Mouse (Mus musculus): ENCODE data around the gene Iqce. TPM values are rescaled to one million over a fixed set of nuclear protein-coding genes. Genes with fewer than 3 reads are reported as not detected.

Gene Iqce
- polyA plus RNA-seq, 1 experiment from 2014 or later: 26.1 TPM

- H3K27ac ChIP-seq (ENCODE audit: low read depth, low read length): no peak overlapping the region
- H3K9ac ChIP-seq (replicated peaks; ENCODE audit: low read depth, low read length): no peak overlapping the region
- no peaks in the 10 kb centered on the region for H3K9me3 ChIP-seq (ENCODE audit: control insufficient read depth, low read length)
- WGBS: 84% methylated on average over 7 of the region's 7 CpGs
- ATAC-seq (ENCODE audit: low read depth): no peak
- peaks cover 5% of the 10 kb centered on the region; the same call in 1 of the 2 replicates for H3K4me1 ChIP-seq (ENCODE audit: control insufficient read depth, insufficient read depth, low read length)
- H3K4me2 ChIP-seq (ENCODE audit: low read depth, low read length): no peak overlapping the region
- peaks cover 26% of the 10 kb centered on the region for H3K36me3 ChIP-seq (ENCODE audit: control insufficient read depth, insufficient read depth, low read length)
- H3K4me3 ChIP-seq (ENCODE audit: low read depth, low read length): no peak overlapping the region
- no peaks in the 10 kb centered on the region for H3K27me3 ChIP-seq (ENCODE audit: control insufficient read depth, insufficient read depth, low read length)
These were observed 18.6 kb upstream of the Iqce start for GRCm38 (mm10) chr5:140720773-140721172.

- no peak for ATAC-seq (ENCODE audit: low read depth)
- H3K4me3 ChIP-seq (ENCODE audit: low read depth, low read length): no peak overlapping the region
- H3K4me2 ChIP-seq (ENCODE audit: low read depth, low read length): no peak overlapping the region
- WGBS: 82% methylated on average over 5 of the region's 5 CpGs
- peaks cover 2% of the 10 kb centered on the region; the same call in 1 of the 2 replicates for H3K4me1 ChIP-seq (ENCODE audit: control insufficient read depth, insufficient read depth, low read length)
- no peaks in the 10 kb centered on the region for H3K27me3 ChIP-seq (ENCODE audit: control insufficient read depth, insufficient read depth, low read length)
- no peak overlapping the region for H3K27ac ChIP-seq (ENCODE audit: low read depth, low read length)
- peaks cover 44% of the 10 kb centered on the region for H3K36me3 ChIP-seq (ENCODE audit: control insufficient read depth, insufficient read depth, low read length)
- no peak overlapping the region for H3K9ac ChIP-seq (replicated peaks; ENCODE audit: low read depth, low read length)
- no peaks in the 10 kb centered on the region for H3K9me3 ChIP-seq (ENCODE audit: control insufficient read depth, low read length)
These were observed 8.9 kb upstream of the Iqce start for GRCm38 (mm10) chr5:140711040-140711439.

GRCm38 (mm10) chr5:140710315-140710714, 8.1 kb upstream of the Iqce start:
- no peak for ATAC-seq (ENCODE audit: low read depth)
- WGBS: 95% methylated on average over 6 of the region's 6 CpGs

GRCm38 (mm10) chr5:140705501-140706171, 3.5 kb upstream of the Iqce start:
- H3K36me3 ChIP-seq (ENCODE audit: control insufficient read depth, insufficient read depth, low read length): peaks cover 7% of the 10 kb centered on the region; the same call in 1 of the 2 replicates
- WGBS: 65% methylated on average over 7 of the region's 7 CpGs
- peak overlapping the region; percentile 61 for H3K4me3 ChIP-seq (ENCODE audit: low read depth, low read length)
- peak overlapping the region; percentile 68 for H3K9ac ChIP-seq (replicated peaks; ENCODE audit: low read depth, low read length)
- no peak overlapping the region; the same call in 1 of the 2 replicates for H3K27ac ChIP-seq (ENCODE audit: low read depth, low read length)
- H3K4me2 ChIP-seq (ENCODE audit: low read depth, low read length): peak overlapping the region; percentile 65
- H3K27me3 ChIP-seq (ENCODE audit: control insufficient read depth, insufficient read depth, low read length): no peaks in the 10 kb centered on the region
- peaks cover 20% of the 10 kb centered on the region for H3K4me1 ChIP-seq (ENCODE audit: control insufficient read depth, insufficient read depth, low read length)
- no peaks in the 10 kb centered on the region for H3K9me3 ChIP-seq (ENCODE audit: control insufficient read depth, low read length)
- no peak for ATAC-seq (ENCODE audit: low read depth)

More at GRCm38 (mm10) chr5:140710315-140710714, 8.1 kb upstream of the Iqce start:
- Histone ChIP-seq H3K4me3 (ENCODE audit: low read depth, low read length) (no peak overlapping the region), H3K9me3 (ENCODE audit: control insufficient read depth, low read length) (no peaks in the 10 kb centered on the region), H3K9ac (replicated peaks; ENCODE audit: low read depth, low read length) (no peak overlapping the region), H3K27me3 (ENCODE audit: control insufficient read depth, insufficient read depth, low read length) (no peaks in the 10 kb centered on the region), H3K36me3 (ENCODE audit: control insufficient read depth, insufficient read depth, low read length) (peaks cover 38% of the 10 kb centered on the region), H3K4me2 (ENCODE audit: low read depth, low read length) (no peak overlapping the region), H3K27ac (ENCODE audit: low read depth, low read length) (no peak overlapping the region), H3K4me1 (ENCODE audit: control insufficient read depth, insufficient read depth, low read length) (peaks cover 5% of the 10 kb centered on the region; the same call in 1 of the 2 replicates)

- Histone ChIP-seq H3K4me2 (ENCODE audit: low read depth, low read length) (peak within 1 kb of the TSS; percentile 65), H3K27ac (ENCODE audit: low read depth, low read length) (peak within 1 kb of the TSS; percentile 92), H3K36me3 (ENCODE audit: control insufficient read depth, insufficient read depth, low read length) (no peaks in the 10 kb centered on the region), H3K9ac (replicated peaks; ENCODE audit: low read depth, low read length) (peak within 1 kb of the TSS; percentile 68), H3K4me3 (ENCODE audit: low read depth, low read length) (peak within 1 kb of the TSS; percentile 61), H3K27me3 (ENCODE audit: control insufficient read depth, insufficient read depth, low read length) (no peaks in the 10 kb centered on the region), H3K4me1 (ENCODE audit: control insufficient read depth, insufficient read depth, low read length) (peaks cover 20% of the 10 kb centered on the region), H3K9me3 (ENCODE audit: control insufficient read depth, low read length) (no peaks in the 10 kb centered on the region)
- under 1% methylated on average over 68 of the region's 69 CpGs for WGBS
- ATAC-seq (ENCODE audit: low read depth): peak; percentile 93
These were observed 2.4 kb upstream of the Iqce start, which contains the start of gene Brat1 for GRCm38 (mm10) chr5:140704378-140705251. Gene Brat1 (plus strand): TSS chr5:140705011.

GRCm38 (mm10) chr5:140703480-140704377, 1.6 kb upstream of the Iqce start:
- Histone ChIP-seq H3K27ac (ENCODE audit: low read depth, low read length) (peak overlapping the region; percentile 92), H3K9ac (replicated peaks; ENCODE audit: low read depth, low read length) (no peak overlapping the region), H3K36me3 (ENCODE audit: control insufficient read depth, insufficient read depth, low read length) (0 out of 2 replicates have a peak, but pooled peaks cover 3% of the 10 kb centered on the region), H3K27me3 (ENCODE audit: control insufficient read depth, insufficient read depth, low read length) (no peaks in the 10 kb centered on the region), H3K4me2 (ENCODE audit: low read depth, low read length) (peak overlapping the region; percentile 65), H3K9me3 (ENCODE audit: control insufficient read depth, low read length) (no peaks in the 10 kb centered on the region), H3K4me3 (ENCODE audit: low read depth, low read length) (peak overlapping the region; percentile 61), H3K4me1 (ENCODE audit: control insufficient read depth, insufficient read depth, low read length) (peaks cover 20% of the 10 kb centered on the region)
- WGBS: 43% methylated on average over 17 of the region's 17 CpGs
- ATAC-seq (ENCODE audit: low read depth): no peak

GRCm38 (mm10) chr5:140702618-140703175, 519 bp upstream of the Iqce start:
- Histone ChIP-seq H3K4me2 (ENCODE audit: low read depth, low read length) (peak overlapping the region; percentile 70), H3K9ac (replicated peaks; ENCODE audit: low read depth, low read length) (peak overlapping the region; percentile 12; the same call in 1 of the 2 replicates), H3K27me3 (ENCODE audit: control insufficient read depth, insufficient read depth, low read length) (no peaks in the 10 kb centered on the region), H3K36me3 (ENCODE audit: control insufficient read depth, insufficient read depth, low read length) (0 out of 2 replicates have a peak, but pooled peaks cover 3% of the 10 kb centered on the region), H3K27ac (ENCODE audit: low read depth, low read length) (peak overlapping the region; percentile 87; the same call in 1 of the 2 replicates), H3K4me1 (ENCODE audit: control insufficient read depth, insufficient read depth, low read length) (peaks cover 20% of the 10 kb centered on the region), H3K9me3 (ENCODE audit: control insufficient read depth, low read length) (no peaks in the 10 kb centered on the region), H3K4me3 (ENCODE audit: low read depth, low read length) (peak overlapping the region; percentile 83)
- ATAC-seq (ENCODE audit: low read depth): no peak
- 68% methylated on average over 19 of the region's 19 CpGs for WGBS

- peak overlapping the region; percentile 87 for H3K27ac ChIP-seq (ENCODE audit: low read depth, low read length)
- peaks cover 20% of the 10 kb centered on the region for H3K4me1 ChIP-seq (ENCODE audit: control insufficient read depth, insufficient read depth, low read length)
- H3K4me3 ChIP-seq (ENCODE audit: low read depth, low read length): peak overlapping the region; percentile 83
- H3K36me3 ChIP-seq (ENCODE audit: control insufficient read depth, insufficient read depth, low read length): 0 out of 2 replicates have a peak, but pooled peaks cover 8% of the 10 kb centered on the region
- no peak for ATAC-seq (ENCODE audit: low read depth)
- H3K27me3 ChIP-seq (ENCODE audit: control insufficient read depth, insufficient read depth, low read length): no peaks in the 10 kb centered on the region
- H3K9ac ChIP-seq (replicated peaks; ENCODE audit: low read depth, low read length): peak overlapping the region; percentile 82
- under 1% methylated on average over 24 of the region's 25 CpGs for WGBS
- no peaks in the 10 kb centered on the region for H3K9me3 ChIP-seq (ENCODE audit: control insufficient read depth, low read length)
- peak overlapping the region; percentile 70 for H3K4me2 ChIP-seq (ENCODE audit: low read depth, low read length)
These were observed 517 bp downstream of the Iqce start for GRCm38 (mm10) chr5:140701661-140702060.

All from neural tube, embryonic 14.5 days (tissue).